Mouse (Mus musculus) hindbrain, embryonic 11.5 days (tissue): ENCODE data around the gene Vdac1. TPM values are rescaled to one million over a fixed set of nuclear protein-coding genes. Genes with fewer than 3 reads are reported as not detected.
"Not testable (repeated sequence)": the region's sequence is repeated elsewhere in the genome, so short reads cannot be mapped to it uniquely, and the experiment has no call there.

Experiments
- ATAC-seq: fragments of 200-750 bp; cut with Nextera tagmentation; 2 replicates; pipeline ENCODE4 v1.8.0; 2017; ENCODE audit warnings: mild to moderate bottlenecking, moderate TSS enrichment, moderate library complexity; ENCODE audit not compliant: low FRiP score
- DNase-seq: peaks from one replicate; pipeline ENCODE4 v3.0.0-alpha.2; 2015; ENCODE audit warnings: low spot score
- H3K27ac ChIP-seq: fragments of 300-500 bp; sonication (generic); 2 replicates; pipeline ENCODE4 v1.5.1; 2014; ENCODE audit warnings: mild to moderate bottlenecking, low read depth, low read length
- H3K27me3 ChIP-seq: fragments of 300-500 bp; sonication (generic); 2 replicates; pipeline ENCODE4 v1.6.1; 2014; ENCODE audit warnings: mild to moderate bottlenecking, low read length, moderate library complexity, mixed read lengths; ENCODE audit not compliant: control insufficient read depth, insufficient read depth
- H3K36me3 ChIP-seq: fragments of 300-500 bp; sonication (generic); 2 replicates; pipeline ENCODE4 v1.6.1; 2014; ENCODE audit warnings: mild to moderate bottlenecking, low read length, moderate library complexity, mixed read lengths; ENCODE audit not compliant: control insufficient read depth, insufficient read depth
- H3K4me1 ChIP-seq: fragments of 300-500 bp; sonication (generic); replicated peaks from 2 replicates; pipeline ENCODE4 v1.6.1; 2014; ENCODE audit warnings: low read length, mixed read lengths; ENCODE audit not compliant: control insufficient read depth, insufficient read depth
- H3K4me2 ChIP-seq: fragments of 300-500 bp; sonication (generic); replicated peaks from 2 replicates; pipeline ENCODE4 v1.6.1; 2014; ENCODE audit warnings: mild to moderate bottlenecking, low read depth, low read length
- H3K4me3 ChIP-seq: fragments of 300-500 bp; sonication (generic); 2 replicates; pipeline ENCODE4 v1.5.1; 2014; ENCODE audit warnings: low read depth, low read length
- H3K9ac ChIP-seq: fragments of 300-500 bp; sonication (generic); 2 replicates; pipeline ENCODE4 v1.6.1; 2014; ENCODE audit warnings: low read depth, low read length
- H3K9me3 ChIP-seq: fragments of 300-500 bp; sonication (generic); 2 replicates; pipeline ENCODE4 v1.6.1; 2016; ENCODE audit warnings: low read length; ENCODE audit not compliant: control insufficient read depth
- WGBS: fragments of 180-500 bp; shearing (Covaris S2); extraction: QIAGEN DNeasy Blood & Tissue Kit; methylation state at CpG from one replicate; pipeline ENCODE4 v1.1.7; 2014; 5-methylcytosine and 5-hydroxymethylcytosine counted together
- polyA plus RNA-seq: library from polyadenylated mRNA; unstranded; fragments of >200 nt; fragmentation: Nextera tagmentation; extraction: Ambion mirVana; gene quantifications from 2 replicates; pipeline ENCODE4 v1.2.1, GENCODE M21; 2014

Gene Vdac1
- polyA plus RNA-seq, 1 experiment from 2014 or later = 205 TPM

GRCm38 (mm10) chr11:52348156-52348555 lies 12.5 kb upstream of the Vdac1 start:
- no peak overlapping the region for H3K27ac ChIP-seq
- H3K9ac ChIP-seq = no peak overlapping the region
- no peaks in the 10 kb centered on the region; the same call in 1 of the 2 replicates for H3K27me3 ChIP-seq
- no peak overlapping the region for H3K4me3 ChIP-seq
- no peak for DNase-seq
- 88% methylated on average over 4 of the region's 4 CpGs for WGBS
- no peaks in the 10 kb centered on the region for H3K4me1 ChIP-seq
- no peak overlapping the region for H3K4me2 ChIP-seq
- no peak for ATAC-seq
- no peaks in the 10 kb centered on the region for H3K36me3 ChIP-seq
- no peaks in the 10 kb centered on the region for H3K9me3 ChIP-seq

DNA sequence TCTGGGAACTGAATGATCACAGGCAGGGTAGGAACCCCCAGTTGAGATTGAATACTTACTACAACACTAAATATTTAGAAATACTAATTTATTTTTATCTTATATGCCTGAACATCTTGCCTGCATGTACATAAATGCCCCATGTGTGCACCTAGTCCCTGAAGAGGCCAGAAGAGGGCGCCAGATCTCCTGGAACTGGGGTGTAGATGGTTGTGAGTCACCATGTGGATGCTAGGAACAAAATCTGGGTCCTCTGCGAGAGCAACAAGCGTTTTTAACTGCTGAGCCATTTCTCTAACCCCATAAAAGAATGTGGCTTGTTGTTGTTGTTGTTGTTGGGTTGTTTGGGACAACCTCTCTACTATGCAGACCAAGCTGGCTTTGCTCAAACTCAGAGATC lies 11.9 kb upstream of the Vdac1 start:
- no peak overlapping the region for H3K27ac ChIP-seq
- no peak for ATAC-seq
- H3K9ac ChIP-seq = no peak overlapping the region
- WGBS = 70% methylated on average over 3 of the region's 3 CpGs
- no peak overlapping the region for H3K4me2 ChIP-seq
- no peak for DNase-seq
- no peaks in the 10 kb centered on the region for H3K27me3 ChIP-seq
- no peak overlapping the region for H3K4me3 ChIP-seq
- H3K36me3 ChIP-seq = no peaks in the 10 kb centered on the region
- no peaks in the 10 kb centered on the region for H3K4me1 ChIP-seq
- H3K9me3 ChIP-seq = no peaks in the 10 kb centered on the region

GRCm38 (mm10) chr11:52350924-52351323 lies 9.7 kb upstream of the Vdac1 start:
- Histone ChIP-seq H3K27ac (no peak overlapping the region), H3K27me3 (no peaks in the 10 kb centered on the region), H3K9me3 (no peaks in the 10 kb centered on the region), H3K4me1 (no peaks in the 10 kb centered on the region), H3K9ac (no peak overlapping the region), H3K4me2 (no peak overlapping the region), H3K36me3 (no peaks in the 10 kb centered on the region), H3K4me3 (no peak overlapping the region)
- no peak for ATAC-seq
- peak; percentile 24 for DNase-seq
- 2% methylated on average over 9 of the region's 9 CpGs for WGBS

- Histone ChIP-seq H3K9ac (no peak overlapping the region), H3K4me3 (no peak overlapping the region), H3K4me2 (no peak overlapping the region), H3K27ac (no peak overlapping the region), H3K36me3 (no peaks in the 10 kb centered on the region), H3K4me1 (no peaks in the 10 kb centered on the region), H3K9me3 (no peaks in the 10 kb centered on the region), H3K27me3 (no peaks in the 10 kb centered on the region)
- no peak for DNase-seq
- ATAC-seq = no peak
- WGBS = 89% methylated on average over 3 of the region's 3 CpGs
These were observed 8.4 kb upstream of the Vdac1 start for GRCm38 (mm10) chr11:52352271-52352670.

DNA sequence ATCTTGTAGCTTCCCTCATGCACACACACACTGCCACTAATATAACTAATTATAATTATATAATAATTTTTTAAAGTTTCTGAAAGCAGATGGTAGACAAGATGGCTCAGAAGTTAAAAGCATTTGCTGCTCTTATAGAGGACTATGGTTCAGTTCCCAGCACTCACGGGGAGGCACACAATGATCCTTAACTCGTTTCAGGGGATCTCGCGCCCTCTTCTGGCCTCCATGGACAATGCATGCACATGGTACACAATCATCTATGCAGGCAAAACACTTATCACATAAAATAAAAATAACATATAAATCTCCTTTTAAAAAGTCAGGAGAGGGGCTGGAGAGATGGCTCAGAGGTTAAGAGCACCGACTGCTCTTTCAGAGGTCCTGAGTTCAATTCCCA lies 6.0 kb upstream of the Vdac1 start:
- Histone ChIP-seq H3K9me3 (no peaks in the 10 kb centered on the region), H3K4me3 (no peak overlapping the region), H3K9ac (no peak overlapping the region), H3K4me2 (no peak overlapping the region), H3K36me3 (no peaks in the 10 kb centered on the region), H3K4me1 (no peaks in the 10 kb centered on the region), H3K27me3 (no peaks in the 10 kb centered on the region), H3K27ac (no peak overlapping the region)
- DNase-seq = no peak
- WGBS = 82% methylated on average over 5 of the region's 5 CpGs
- ATAC-seq = no peak

GRCm38 (mm10) chr11:52355601-52356000 lies 5.1 kb upstream of the Vdac1 start:
- H3K36me3 ChIP-seq = no peaks in the 10 kb centered on the region
- no peak for ATAC-seq
- H3K4me3 ChIP-seq = no peak overlapping the region
- 86% methylated on average over 1 of the region's 1 CpGs for WGBS
- DNase-seq = no peak
- H3K4me2 ChIP-seq = no peak overlapping the region
- no peak overlapping the region for H3K9ac ChIP-seq
- H3K9me3 ChIP-seq = no peaks in the 10 kb centered on the region
- no peaks in the 10 kb centered on the region for H3K27me3 ChIP-seq
- no peak overlapping the region for H3K27ac ChIP-seq
- H3K4me1 ChIP-seq = no peaks in the 10 kb centered on the region

GRCm38 (mm10) chr11:52357091-52357490 lies 3.6 kb upstream of the Vdac1 start:
- not testable (repeated sequence) for H3K4me2 ChIP-seq, H3K9me3 ChIP-seq, ATAC-seq, H3K27ac ChIP-seq, H3K4me3 ChIP-seq, H3K27me3 ChIP-seq, H3K36me3 ChIP-seq, DNase-seq, H3K4me1 ChIP-seq, H3K9ac ChIP-seq
- 91% methylated on average over 5 of the region's 5 CpGs for WGBS

DNA sequence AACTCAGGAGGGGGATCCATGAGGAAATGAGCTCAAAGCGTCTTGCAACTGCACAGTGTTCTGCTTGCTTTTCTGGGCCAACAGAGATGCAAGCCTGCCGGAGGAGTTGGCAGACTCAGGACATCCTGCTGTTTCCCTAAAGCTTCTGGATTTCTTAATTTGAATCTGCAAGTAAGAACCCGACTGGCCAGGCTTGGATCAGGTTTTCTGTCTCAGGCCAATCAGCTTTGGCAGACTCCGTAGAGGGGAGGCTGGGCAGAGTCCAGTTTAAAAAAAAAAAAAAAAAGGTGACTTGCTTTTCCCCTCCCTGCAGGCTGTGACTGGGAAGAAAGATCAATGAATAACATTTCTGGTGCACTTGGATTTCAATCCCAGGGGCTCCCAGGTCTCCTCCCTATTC lies 2.1 kb upstream of the Vdac1 start:
- Histone ChIP-seq H3K9me3 (no peaks in the 10 kb centered on the region), H3K4me3 (no peak overlapping the region), H3K4me2 (no peak overlapping the region), H3K4me1 (peaks cover 4% of the 10 kb centered on the region; the same call in 1 of the 2 replicates), H3K9ac (no peak overlapping the region), H3K27me3 (no peaks in the 10 kb centered on the region), H3K36me3 (no peaks in the 10 kb centered on the region), H3K27ac (no peak overlapping the region)
- WGBS = 49% methylated on average over 4 of the region's 4 CpGs
- ATAC-seq (no peak), DNase-seq (no peak)

DNA sequence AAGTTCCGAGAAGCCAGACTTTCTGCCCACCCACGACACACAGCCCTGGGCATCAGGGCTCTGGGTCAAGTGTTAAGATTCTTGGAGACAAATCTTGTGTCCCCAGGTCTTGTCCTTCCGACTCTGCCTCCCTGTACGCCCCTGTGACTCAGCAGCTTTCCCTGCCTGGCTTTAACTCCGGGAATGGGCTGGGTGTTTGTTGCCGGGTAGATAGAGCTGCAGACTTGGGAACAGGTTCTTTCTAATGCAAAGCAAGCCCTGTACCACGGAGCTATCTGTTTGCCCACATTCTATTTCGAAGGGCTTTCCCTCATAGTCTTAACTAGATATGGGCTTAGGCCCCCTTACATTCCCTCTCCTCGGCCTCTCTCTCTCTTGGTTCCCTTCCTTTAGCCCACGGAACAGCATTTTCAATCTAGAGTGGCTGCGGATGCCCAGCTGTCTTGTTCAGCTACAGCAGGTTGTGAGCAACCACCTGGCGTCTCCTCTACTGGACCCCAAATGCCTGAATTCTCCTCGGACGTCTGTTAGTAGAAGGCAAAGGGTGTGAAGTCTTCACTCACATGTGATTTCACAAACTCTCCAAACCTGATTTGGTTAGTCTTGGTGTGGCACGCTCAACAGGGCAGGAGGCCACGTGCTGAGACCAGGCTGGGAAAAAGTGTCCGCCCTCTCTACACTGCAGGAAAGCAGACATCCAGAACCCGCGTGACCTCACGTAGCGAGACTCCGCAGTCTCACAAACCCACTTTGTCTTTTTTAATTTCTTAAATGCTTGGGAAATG lies 782 bp upstream of the Vdac1 start:
- no peaks in the 10 kb centered on the region for H3K36me3 ChIP-seq
- H3K9ac ChIP-seq = peak overlapping the region; percentile 93
- peak overlapping the region; percentile 93 for H3K4me2 ChIP-seq
- peaks cover 4% of the 10 kb centered on the region; the same call in 1 of the 2 replicates for H3K4me1 ChIP-seq
- peak overlapping the region; percentile 95 for H3K4me3 ChIP-seq
- H3K27me3 ChIP-seq = no peaks in the 10 kb centered on the region
- ATAC-seq = peak; percentile 17; the same call in 1 of the 2 replicates
- no peak for DNase-seq
- no peaks in the 10 kb centered on the region for H3K9me3 ChIP-seq
- 12% methylated on average over 22 of the region's 22 CpGs for WGBS
- H3K27ac ChIP-seq = peak overlapping the region; percentile 90
